Mouse (Mus musculus) cerebellum, postnatal 10 days (tissue): Measurements from ENCODE around the gene Abcc5.
"Not testable (repeated sequence)": the region's sequence is repeated elsewhere in the genome, so short reads cannot be mapped to it uniquely, and the experiment has no call there.

ENCODE experiments used
- DNase-seq, 2 experiments: peaks; one replicate each; pipeline ENCODE4 v3.0.0; 2021; ENCODE audit warnings: mixed read lengths in 2 of 2

Gene Abcc5

GRCm38 (mm10) chr16:20425855-20426598, at the start of gene Abcc5:
Abcc5 (minus strand) TSS chr16:20426394.
- peak; percentile 96 to 97 for DNase-seq

- no peak for DNase-seq
These were observed 49.1 kb upstream of the Abcc5 start for GRCm38 (mm10) chr16:20475335-20475734.

GRCm38 (mm10) chr16:20474786-20475185, 48.6 kb upstream of the Abcc5 start:
- DNase-seq, result no peak

- peak in 1 of 2 experiments; percentile 12 for DNase-seq
These were observed 48.0 kb upstream of the Abcc5 start for GRCm38 (mm10) chr16:20474211-20474610.

- no peak for DNase-seq
These were observed 47.6 kb upstream of the Abcc5 start for GRCm38 (mm10) chr16:20473748-20474147.

GRCm38 (mm10) chr16:20471686-20472085, 45.5 kb upstream of the Abcc5 start:
- no peak for DNase-seq

- no peak for DNase-seq
These were observed 44.8 kb upstream of the Abcc5 start for GRCm38 (mm10) chr16:20470981-20471380.

- DNase-seq, result no peak
These were observed 38.5 kb upstream of the Abcc5 start for GRCm38 (mm10) chr16:20464725-20465124.

GRCm38 (mm10) chr16:20458736-20459135, 32.5 kb upstream of the Abcc5 start:
- DNase-seq, result not testable (repeated sequence)

GRCm38 (mm10) chr16:20456106-20456505, 29.9 kb upstream of the Abcc5 start:
- DNase-seq, result no peak

- no peak for DNase-seq
These were observed 28.0 kb upstream of the Abcc5 start for GRCm38 (mm10) chr16:20454155-20454654.

- DNase-seq, result no peak
These were observed 25.6 kb upstream of the Abcc5 start for GRCm38 (mm10) chr16:20451774-20452173.

GRCm38 (mm10) chr16:20445871-20446270, 19.7 kb upstream of the Abcc5 start:
- DNase-seq, result peak; percentile 13 to 23

- no peak for DNase-seq
These were observed 18.7 kb upstream of the Abcc5 start for GRCm38 (mm10) chr16:20444831-20445388.

GRCm38 (mm10) chr16:20442871-20443270, 16.7 kb upstream of the Abcc5 start:
- DNase-seq, result no peak

- DNase-seq, result no peak
These were observed 12.7 kb upstream of the Abcc5 start for GRCm38 (mm10) chr16:20438673-20439415.

GRCm38 (mm10) chr16:20438046-20438445, 11.9 kb upstream of the Abcc5 start:
- DNase-seq, result not testable (repeated sequence)

GRCm38 (mm10) chr16:20436281-20436680, 10.1 kb upstream of the Abcc5 start:
- no peak for DNase-seq

- no peak for DNase-seq
These were observed 3.1 kb upstream of the Abcc5 start for GRCm38 (mm10) chr16:20429328-20429727.

GRCm38 (mm10) chr16:20427566-20427965, 1.4 kb upstream of the Abcc5 start:
- DNase-seq, result no peak

GRCm38 (mm10) chr16:20424719-20425650, 1.2 kb downstream of the Abcc5 start:
- DNase-seq, result peak in 1 of 2 experiments; percentile 36

GRCm38 (mm10) chr16:20424226-20424663, 1.9 kb downstream of the Abcc5 start:
- no peak for DNase-seq
